8 mouse cellular contexts compared by ENCODE assay signal in genomic region chr5:100109543-100110282, GRCm38 (mm10). TPM values are rescaled to one million over a fixed set of nuclear protein-coding genes. Genes with fewer than 3 reads are reported as not detected.
A peak's percentile ranks its signal among the peaks of the same experiment; 100 is the strongest.
DNase-seq lines count a peak whose midpoint lies in the region; ATAC-seq and TF ChIP-seq lines count a peak whose summit lies in the region.

No protein-coding gene starts in this region.

- TF ChIP-seq CTCF in stomach, postnatal 0 days (IDR thresholded peaks at IDR 0.05; ENCODE audit: low read depth), result no peak

- TF ChIP-seq EP300 in stomach, postnatal 0 days (optimal IDR thresholded peaks at IDR 0.05), result no peak

- H3K9ac ChIP-seq in stomach, embryonic 16.5 days (ENCODE audit: low read length), result no peak overlapping the region
- H3K9ac ChIP-seq in stomach, postnatal 0 days (ENCODE audit: low read length), result no peak overlapping the region
- no peak overlapping the region for H3K9ac ChIP-seq in kidney, embryonic 14.5 days (ENCODE audit: low read depth, low read length)

- H3K4me1 ChIP-seq in heart, embryonic 10.5 days, result no peaks in the 10 kb centered on the region
- H3K4me1 ChIP-seq in stomach, embryonic 16.5 days (ENCODE audit: control insufficient read depth, insufficient read depth, low read length), result no peaks in the 10 kb centered on the region
- H3K4me1 ChIP-seq in stomach, postnatal 0 days (replicated peaks; ENCODE audit: control insufficient read depth, insufficient read depth), result no peaks in the 10 kb centered on the region
- H3K4me1 ChIP-seq in kidney, embryonic 14.5 days (ENCODE audit: control insufficient read depth, insufficient read depth, low read length), result peaks cover 15% of the 10 kb centered on the region; the same call in 1 of the 2 replicates

- H3K36me3 ChIP-seq in heart, embryonic 10.5 days, result no peaks in the 10 kb centered on the region
- no peaks in the 10 kb centered on the region for H3K36me3 ChIP-seq in stomach, embryonic 16.5 days (ENCODE audit: control insufficient read depth, insufficient read depth, low read length)
- no peaks in the 10 kb centered on the region for H3K36me3 ChIP-seq in stomach, postnatal 0 days (ENCODE audit: control insufficient read depth, insufficient read depth, low read length)
- H3K36me3 ChIP-seq in kidney, embryonic 14.5 days (ENCODE audit: control insufficient read depth, insufficient read depth, low read length), result no peaks in the 10 kb centered on the region

- no peak overlapping the region for H3K27ac ChIP-seq in heart, embryonic 10.5 days
- no peak overlapping the region for H3K27ac ChIP-seq in stomach, embryonic 16.5 days (ENCODE audit: low read length)
- no peak overlapping the region for H3K27ac ChIP-seq in stomach, postnatal 0 days (replicated peaks)
- H3K27ac ChIP-seq in kidney, embryonic 14.5 days (ENCODE audit: low read depth, low read length), result no peak overlapping the region

- H3K4me3 ChIP-seq in heart, embryonic 10.5 days, result no peak overlapping the region
- no peak overlapping the region for H3K4me3 ChIP-seq in stomach, embryonic 16.5 days (replicated peaks; ENCODE audit: low read length)
- no peak overlapping the region for H3K4me3 ChIP-seq in stomach, postnatal 0 days (ENCODE audit: low read depth, low read length)
- no peak overlapping the region for H3K4me3 ChIP-seq in kidney, embryonic 14.5 days (ENCODE audit: low read length)

- no peaks in the 10 kb centered on the region for H3K27me3 ChIP-seq in heart, embryonic 10.5 days (ENCODE audit: insufficient read depth, poor library complexity, severe bottlenecking)
- no peaks in the 10 kb centered on the region for H3K27me3 ChIP-seq in stomach, embryonic 16.5 days (ENCODE audit: control insufficient read depth, insufficient read depth, low read length)
- no peaks in the 10 kb centered on the region for H3K27me3 ChIP-seq in stomach, postnatal 0 days (ENCODE audit: control insufficient read depth, insufficient read depth, low read length)
- no peaks in the 10 kb centered on the region for H3K27me3 ChIP-seq in kidney, embryonic 14.5 days (ENCODE audit: control insufficient read depth, insufficient read depth, low read length)

- DNase-seq in heart, adult 11 months, result peak; percentile 84
- no peak for DNase-seq in heart, embryonic 10.5 days (ENCODE audit: low spot score)
- DNase-seq in stomach, postnatal 0 days (ENCODE audit: low spot score), result no peak
- peak; percentile 49 for DNase-seq in telencephalon, adult 2 months (ENCODE audit: low read depth, low spot score)
- DNase-seq in spleen, adult 18-20 months, result no peak
- DNase-seq in urinary bladder, postnatal 14 days (ENCODE audit: low spot score), result no peak

- peak; percentile 41; the same call in 1 of the 2 replicates for ATAC-seq in stomach, embryonic 16.5 days (ENCODE audit: insufficient read depth, low FRiP score)
- no peak for ATAC-seq in stomach, postnatal 0 days (ENCODE audit: low FRiP score, low TSS enrichment)
- ATAC-seq in kidney, embryonic 14.5 days (ENCODE audit: low FRiP score, low TSS enrichment), result peak; percentile 54

- no peak overlapping the region for H3K4me2 ChIP-seq in stomach, embryonic 16.5 days (ENCODE audit: low read depth, low read length)
- no peak overlapping the region for H3K4me2 ChIP-seq in stomach, postnatal 0 days (replicated peaks; ENCODE audit: low read depth)
- H3K4me2 ChIP-seq in kidney, embryonic 14.5 days (replicated peaks; ENCODE audit: low read depth, low read length), result no peak overlapping the region

- WGBS in heart, embryonic 10.5 days, result 53% methylated on average over 7 of the region's 7 CpGs
- 48% methylated on average over 7 of the region's 7 CpGs for WGBS in stomach, embryonic 16.5 days
- 41% methylated on average over 7 of the region's 7 CpGs for WGBS in stomach, postnatal 0 days
- 38% methylated on average over 7 of the region's 7 CpGs for WGBS in kidney, embryonic 14.5 days

- H3K9me3 ChIP-seq in heart, embryonic 10.5 days, result no peaks in the 10 kb centered on the region
- no peaks in the 10 kb centered on the region for H3K9me3 ChIP-seq in stomach, embryonic 16.5 days (replicated peaks; ENCODE audit: control insufficient read depth, low read length)
- no peaks in the 10 kb centered on the region for H3K9me3 ChIP-seq in stomach, postnatal 0 days (ENCODE audit: control insufficient read depth, low read length)
- H3K9me3 ChIP-seq in kidney, embryonic 14.5 days (ENCODE audit: control insufficient read depth, low read length), result no peaks in the 10 kb centered on the region

RNA-seq across cellular contexts. Expression of gene Tmem150c, which starts 49.9 kb away (rescaled TPM):
- 1.4 and 2.3 TPM in 2 replicates for polyA plus RNA-seq in heart, embryonic 10.5 days (2016; fragmentation: Nextera tagmentation; extraction: Ambion mirVana)
- 4.7 and 6.0 TPM in 2 replicates for polyA plus RNA-seq in stomach, embryonic 16.5 days (2015; fragmentation: Nextera tagmentation; extraction: Ambion mirVana)
- polyA plus RNA-seq in stomach, postnatal 0 days (2015; fragmentation: Nextera tagmentation; extraction: Ambion mirVana), result 2.4 and 2.5 TPM in 2 replicates
- 10.3 and 12.7 TPM in 2 replicates for polyA plus RNA-seq in kidney, embryonic 14.5 days (2014; fragmentation: Nextera tagmentation; extraction: Ambion mirVana)

Comparison
In these comparisons a context has a peak if more than half of its experiments do, and no peak if none do; other contexts are left out.
1. DNase-seq: peak in heart, adult 11 months (single experiment) and telencephalon, adult 2 months (single experiment); none in heart, embryonic 10.5 days (single experiment), stomach, postnatal 0 days (single experiment), spleen, adult 18-20 months (0 of 2) and urinary bladder, postnatal 14 days (single experiment).